Mouse (Mus musculus): ENCODE measurements at regions not wholly inside any gene's neighbourhood (a gene's known extent, or its start where the extent isn't known, plus 50 kb on each side); places are given as distances from the start of the nearest gene placed in this dataset.

DNA sequence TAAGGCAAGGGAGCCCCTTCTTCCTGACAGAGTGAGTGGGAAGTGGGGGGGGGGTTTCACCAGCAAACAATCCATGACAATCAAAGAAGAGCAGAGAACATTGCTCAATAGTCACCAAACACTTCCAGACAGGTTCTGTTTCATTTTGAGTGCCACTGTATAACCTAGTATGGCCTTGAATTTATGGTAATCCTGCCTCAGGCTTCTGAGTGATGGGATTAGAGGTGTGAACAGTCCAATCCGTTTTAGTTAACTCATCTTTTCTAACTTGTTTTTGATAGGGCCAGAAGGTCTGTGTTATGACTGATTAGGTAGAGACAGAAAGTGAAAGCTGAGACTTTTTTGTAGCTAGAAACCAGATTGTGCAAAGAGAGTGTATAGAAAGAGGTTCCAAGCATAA, 393.2 kb downstream of the Olfm4 start:
- TF ChIP-seq POLR2A (IDR thresholded peaks at IDR 0.05; ENCODE audit: extremely low read depth, insufficient read depth, low read length) (no peak), CTCF (IDR thresholded peaks at IDR 0.05; ENCODE audit: extremely low read depth, insufficient read depth, low read length) (no peak)
